Mouse (Mus musculus): Measurements from ENCODE around the gene Ulk4. TPM values are rescaled to one million over a fixed set of nuclear protein-coding genes. Genes with fewer than 3 reads are reported as not detected.

Gene Ulk4
- total and polyA plus RNA-seq, 3 experiments, result 26.6 to 31.1 TPM; not detected in 1

DNA sequence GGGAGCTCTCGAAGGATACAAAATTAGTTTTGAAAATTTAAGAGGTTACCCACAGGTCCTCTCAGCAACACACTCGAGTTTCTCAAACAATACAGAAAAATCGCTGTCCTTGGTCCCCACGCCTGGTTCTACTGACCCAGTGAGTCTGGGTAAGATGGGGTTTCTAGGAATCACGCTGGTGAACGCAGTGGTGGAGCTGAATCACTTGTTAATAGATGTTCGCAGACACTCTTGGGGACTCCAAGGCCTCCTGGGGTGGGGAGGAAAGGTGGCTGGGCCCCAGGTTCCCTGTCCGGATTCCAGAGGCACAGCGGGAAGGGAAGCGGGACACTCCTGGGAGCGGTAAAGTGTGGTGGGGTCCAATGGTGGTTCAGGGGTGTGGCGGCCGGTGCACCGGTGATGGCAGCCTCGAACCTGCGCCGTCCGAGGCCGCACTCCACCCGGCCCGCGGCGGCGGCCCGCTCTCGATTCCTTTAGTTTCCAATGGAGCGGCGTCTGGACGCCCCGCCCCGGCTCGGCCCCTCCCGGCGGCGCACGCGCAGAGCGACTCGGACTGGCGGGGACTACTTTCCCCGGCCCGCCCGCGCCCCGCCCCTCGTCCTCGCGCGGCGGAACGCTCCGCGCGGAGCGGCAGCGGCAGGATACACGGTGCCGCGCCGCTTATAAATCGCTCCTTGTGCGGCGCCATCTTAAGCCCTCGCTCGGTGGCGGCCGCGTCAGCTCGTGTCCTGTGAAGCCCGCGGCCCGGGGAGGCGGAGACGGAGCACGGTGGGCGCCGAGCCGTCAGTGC lies 344.0 kb downstream of the Ulk4 start (continued):
- TF ChIP-seq ELF1 (IDR thresholded peaks at IDR 0.05; ENCODE audit: low read depth, low read length) (0 out of 2 replicates have a peak, but pooled peaks have one; percentile 41), POLR2A (IDR thresholded peaks at IDR 0.05; ENCODE audit: control insufficient read depth in 1 of 2, insufficient read depth in 1 of 2, low read depth in 1 of 2, low read length in 2 of 2, poor library complexity in 1 of 2) (peak; percentile 95 to 99), MEF2A (IDR thresholded peaks at IDR 0.05; ENCODE audit: extremely low read depth, insufficient replicate concordance, low read depth, low read length, poor library complexity, severe bottlenecking) (peak; percentile 44; the same call in 1 of the 2 replicates), POLR2AphosphoS5 (IDR thresholded peaks at IDR 0.05; ENCODE audit: borderline replicate concordance, low read depth, low read length) (peak; percentile 85; the same call in 1 of the 2 replicates), CHD2 (IDR thresholded peaks at IDR 0.05; ENCODE audit: low read length) (no peak), NELFE (IDR thresholded peaks at IDR 0.05; ENCODE audit: low read depth, low read length) (peak; percentile 99), POLR2AphosphoS2 (IDR thresholded peaks at IDR 0.05; ENCODE audit: low read length) (peak; percentile 96), ZKSCAN1 (IDR thresholded peaks at IDR 0.05; ENCODE audit: low read depth, low read length) (no peak), MYB (IDR thresholded peaks at IDR 0.05; ENCODE audit: low read depth, low read length) (0 out of 2 replicates have a peak, but pooled peaks have one; percentile 5), RCOR1 (IDR thresholded peaks at IDR 0.05; ENCODE audit: low read depth, low read length) (no peak; the same call in 1 of the 2 replicates), CHD1 (IDR thresholded peaks at IDR 0.05; ENCODE audit: low read depth, low read length) (0 out of 2 replicates have a peak, but pooled peaks have one; percentile 10), MAFK (IDR thresholded peaks at IDR 0.05; ENCODE audit: borderline replicate concordance, low read depth, low read length) (no peak)

DNA sequence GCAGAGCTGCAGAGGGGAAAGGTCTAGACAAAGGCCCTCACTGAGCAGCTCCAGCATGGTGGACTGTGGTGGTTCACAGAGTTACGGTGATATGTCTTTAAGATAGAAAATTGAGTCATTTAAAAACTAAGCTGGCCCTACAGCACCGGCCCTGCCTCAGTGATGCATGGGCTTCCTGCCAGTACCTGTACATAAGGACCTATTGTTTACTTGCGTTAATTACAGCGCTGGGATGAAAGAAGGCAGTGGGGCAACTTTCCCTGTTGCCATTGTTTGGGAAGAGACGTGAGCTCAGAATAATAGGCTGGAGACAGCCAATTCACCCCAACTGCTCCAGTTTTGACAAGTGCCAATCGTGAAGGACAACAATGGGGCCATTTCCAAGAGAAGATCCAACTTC lies 344.6 kb downstream of the Ulk4 start:
- Histone ChIP-seq H3K4me1 (ENCODE audit: control insufficient read depth in 1 of 2, insufficient read depth in 2 of 2, low read length in 2 of 2) (peaks cover 3 to 15% of the 10 kb centered on the region in 2 experiments), H3K9me3 (replicated peaks; ENCODE audit: insufficient read depth, low read length) (no peaks in the 10 kb centered on the region), H3K36me3 (ENCODE audit: control insufficient read depth in 1 of 2, insufficient read depth in 2 of 2, low read length in 2 of 2) (peaks cover 2 to 20% of the 10 kb centered on the region in 2 experiments; a peak in 3 of 4 replicates), H3K27me3 (ENCODE audit: control insufficient read depth in 1 of 2, insufficient read depth in 2 of 2, low read length in 2 of 2) (peaks cover 0 to 2% of the 10 kb centered on the region in 2 experiments; a peak in 3 of 4 replicates), H3K79me2 (ENCODE audit: control insufficient read depth, insufficient read depth, low read length, poor library complexity) (peaks cover 38% of the 10 kb centered on the region), H3K27ac (ENCODE audit: control insufficient read depth, low read depth, low read length) (no peak overlapping the region), H3K4me3 (ENCODE audit: control insufficient read depth in 1 of 2, insufficient read depth in 1 of 2, low read depth in 2 of 2, low read length in 2 of 2) (no peak overlapping the region), H3K9ac (ENCODE audit: control insufficient read depth, low read depth, low read length, poor library complexity, severe bottlenecking) (no peak overlapping the region)
- DNase-seq (ENCODE audit: low read depth, low spot score), result no peak
- TF ChIP-seq RAD21 (IDR thresholded peaks at IDR 0.05; ENCODE audit: low read depth, low read length) (no peak), ZNF384 (IDR thresholded peaks at IDR 0.05; ENCODE audit: low read depth, low read length) (no peak), ZKSCAN1 (IDR thresholded peaks at IDR 0.05; ENCODE audit: low read depth, low read length) (no peak), SMC3 (IDR thresholded peaks at IDR 0.05; ENCODE audit: low read depth, low read length) (no peak), MEF2A (IDR thresholded peaks at IDR 0.05; ENCODE audit: extremely low read depth, insufficient replicate concordance, low read depth, low read length, poor library complexity, severe bottlenecking) (no peak), MAZ (IDR thresholded peaks at IDR 0.05; ENCODE audit: low read depth, low read length) (no peak), JUND (IDR thresholded peaks at IDR 0.05; ENCODE audit: low read depth, low read length) (no peak), NRF1 (IDR thresholded peaks at IDR 0.05; ENCODE audit: insufficient read depth, low read depth, low read length, poor library complexity, severe bottlenecking) (no peak)
